7 mouse cellular contexts compared by ENCODE assay signal in the genomic region with DNA sequence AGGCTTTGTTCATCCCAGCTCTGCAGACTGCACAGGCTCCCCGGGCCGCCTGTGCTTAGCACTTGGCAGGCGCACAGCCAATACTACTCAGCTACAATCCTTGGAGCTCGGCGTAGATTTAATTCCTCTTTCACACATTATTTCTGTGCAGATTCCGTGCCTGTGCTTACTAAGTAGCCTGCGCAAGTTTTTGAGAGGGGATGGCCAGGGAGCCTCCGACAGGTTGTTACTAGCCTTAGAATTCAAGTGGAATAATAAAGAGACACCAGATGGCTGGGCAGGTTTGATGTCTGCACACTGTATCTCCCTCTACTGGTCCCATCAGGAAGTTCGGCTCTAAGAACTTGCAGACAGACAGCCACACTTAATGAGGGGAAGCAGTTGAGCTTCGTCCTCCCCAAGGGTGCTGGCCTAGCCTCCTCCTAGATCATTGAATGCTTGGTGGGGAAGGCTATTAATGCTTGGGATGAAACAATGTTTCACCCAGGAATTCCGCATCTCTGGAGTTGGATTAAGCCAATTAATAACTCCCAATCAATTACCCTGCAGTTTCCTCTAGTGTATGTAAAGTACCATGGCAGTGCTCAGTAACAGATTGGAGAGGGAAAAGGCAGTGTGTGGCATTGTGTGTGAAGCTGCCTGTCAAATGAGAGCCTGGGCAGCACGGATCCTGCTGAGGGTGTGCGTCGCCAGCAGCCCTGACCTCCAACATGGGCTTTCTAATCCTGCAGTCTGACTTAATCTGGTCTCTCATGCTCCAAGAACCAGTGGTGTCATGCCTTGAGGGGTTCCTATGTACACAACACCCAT.
DNase-seq lines count a peak whose midpoint lies in the region; ATAC-seq and TF ChIP-seq lines count a peak whose summit lies in the region.

No protein-coding gene starts in this region.

- no peak overlapping the region for H3K4me2 ChIP-seq in lung, postnatal 0 days (replicated peaks; ENCODE audit: low read depth, low read length)

- TF ChIP-seq EP300 in lung, postnatal 0 days (IDR thresholded peaks at IDR 0.05) = no peak

- H3K4me1 ChIP-seq in testis, adult 2 months (ENCODE audit: control insufficient read depth, insufficient read depth, low read length) = no peaks in the 10 kb centered on the region
- H3K4me1 ChIP-seq in embryonic fibroblast, embryonic 13.5 days (ENCODE audit: control insufficient read depth, insufficient read depth, low read length) = no peaks in the 10 kb centered on the region
- no peaks in the 10 kb centered on the region for H3K4me1 ChIP-seq in lung, postnatal 0 days (ENCODE audit: insufficient read depth, low read depth, low read length)

- no peak for ATAC-seq in lung, postnatal 0 days

- no peak overlapping the region for H3K4me3 ChIP-seq in testis, adult 2 months (ENCODE audit: control insufficient read depth, low read depth, low read length)
- no peak overlapping the region for H3K4me3 ChIP-seq in embryonic fibroblast, embryonic 13.5 days (ENCODE audit: insufficient read depth, low read length)
- H3K4me3 ChIP-seq in lung, postnatal 0 days (ENCODE audit: low read depth, low read length) = no peak overlapping the region

- H3K27me3 ChIP-seq in testis, adult 2 months (ENCODE audit: control insufficient read depth, insufficient read depth, low read length) = no peaks in the 10 kb centered on the region
- no peaks in the 10 kb centered on the region for H3K27me3 ChIP-seq in lung, postnatal 0 days (replicated peaks; ENCODE audit: insufficient read depth, low read length)

- H3K9ac ChIP-seq in lung, postnatal 0 days (replicated peaks; ENCODE audit: low read depth) = no peak overlapping the region

- TF ChIP-seq POLR2A in testis, adult 2 months (IDR thresholded peaks at IDR 0.05; ENCODE audit: control insufficient read depth, low read depth, low read length) = no peak
- no peak for TF ChIP-seq POLR2A in embryonic fibroblast, embryonic 13.5 days (IDR thresholded peaks at IDR 0.05; ENCODE audit: low read depth, low read length)

- TF ChIP-seq CTCF in testis, adult 2 months (IDR thresholded peaks at IDR 0.05; ENCODE audit: control insufficient read depth, insufficient read depth, insufficient replicate concordance, low read depth, low read length) = peak; percentile 25; the same call in 1 of the 2 replicates
- TF ChIP-seq CTCF in embryonic fibroblast, embryonic 13.5 days (IDR thresholded peaks at IDR 0.05; ENCODE audit: borderline replicate concordance, insufficient read depth, low read length) = peak; percentile 20; the same call in 1 of the 2 replicates
- peak; percentile 70 for TF ChIP-seq CTCF in lung, postnatal 0 days (IDR thresholded peaks at IDR 0.05)

- no peak overlapping the region for H3K27ac ChIP-seq in testis, adult 2 months (ENCODE audit: control insufficient read depth, insufficient read depth, low read depth, low read length)
- H3K27ac ChIP-seq in embryonic fibroblast, embryonic 13.5 days (ENCODE audit: insufficient read depth, low read length) = no peak overlapping the region
- H3K27ac ChIP-seq in lung, postnatal 0 days (ENCODE audit: low read length) = no peak overlapping the region

- no peak for DNase-seq in testis, postnatal 14 days (ENCODE audit: low spot score)
- peak; percentile 93 for DNase-seq in brain, adult 2 months (ENCODE audit: low read depth, low spot score)
- peak; percentile 56 for DNase-seq in kidney, postnatal 10 days
- DNase-seq in lung, postnatal 0 days (ENCODE audit: low spot score) = peak; percentile 57
- peak; percentile 88 to 92 for DNase-seq in right cerebral cortex, postnatal 10 days (ENCODE audit: low spot score in 2 of 2)

- H3K36me3 ChIP-seq in testis, adult 2 months (ENCODE audit: control insufficient read depth, insufficient read depth, low read length) = no peaks in the 10 kb centered on the region
- no peaks in the 10 kb centered on the region for H3K36me3 ChIP-seq in lung, postnatal 0 days (ENCODE audit: insufficient read depth, low read length)

- WGBS in lung, postnatal 0 days = 55% methylated on average over 14 of the region's 14 CpGs

- no peaks in the 10 kb centered on the region for H3K9me3 ChIP-seq in lung, postnatal 0 days (ENCODE audit: low read length)

Comparison
In these comparisons a context has a peak if more than half of its experiments do, and no peak if none do; other contexts are left out.
1. CTCF ChIP-seq: peak in every context shown above with its lines; median percentile 70 in lung, postnatal 0 days; 25 in testis, adult 2 months; 20 in embryonic fibroblast, embryonic 13.5 days.